Mouse (Mus musculus): ENCODE measurements around the gene Llgl1. TPM values are rescaled to one million over a fixed set of nuclear protein-coding genes. Genes with fewer than 3 reads are reported as not detected.

The Llgl1 gene
- total RNA-seq, 2 experiments from 2014 or later: 23.0 to 30.4 TPM

DNA sequence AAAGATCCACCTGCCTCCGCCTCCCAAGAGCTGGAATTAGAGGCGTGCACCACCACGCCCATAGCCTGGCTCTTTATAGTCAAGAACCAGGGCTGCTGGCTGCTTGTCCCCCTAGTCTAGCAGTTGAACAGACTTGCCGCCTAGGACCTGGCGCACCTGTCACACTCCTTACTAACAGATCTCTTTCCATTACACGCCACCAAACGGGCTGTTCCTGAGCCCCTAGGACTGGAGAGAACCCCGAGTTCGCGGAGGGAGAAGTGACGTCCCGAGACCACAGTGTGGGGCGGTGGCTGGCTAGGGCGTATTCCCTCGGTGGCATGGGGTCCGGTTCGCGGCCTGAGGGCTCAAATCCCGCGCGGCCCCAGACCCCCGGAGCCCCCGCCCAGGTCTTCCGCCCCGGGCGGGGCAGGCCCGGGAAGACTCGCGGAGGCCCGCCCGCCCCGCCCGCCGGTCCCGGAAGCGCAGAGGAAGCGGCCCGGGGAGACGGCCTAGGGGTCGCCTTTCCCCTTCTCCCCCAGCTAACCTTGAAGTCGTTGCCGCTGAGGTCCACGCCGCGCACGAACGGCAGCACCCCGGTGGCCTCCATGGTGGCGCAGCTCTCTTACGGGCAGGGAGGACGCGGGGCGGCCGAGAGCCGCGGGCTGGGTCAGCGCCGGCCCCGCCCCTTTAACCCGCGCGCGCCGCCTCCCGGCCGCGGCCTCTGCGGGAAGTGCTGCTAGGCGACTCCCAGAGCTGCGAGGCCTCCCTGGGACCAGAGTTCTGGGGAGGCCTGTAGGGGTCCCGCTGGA is 27.3 kb downstream of the Llgl1 start, which contains the start of gene Flii:
TSS of gene Flii (minus strand) at position 663 of the 791 bp plus-strand sequence.
- peak; percentile 93 for DNase-seq

DNA sequence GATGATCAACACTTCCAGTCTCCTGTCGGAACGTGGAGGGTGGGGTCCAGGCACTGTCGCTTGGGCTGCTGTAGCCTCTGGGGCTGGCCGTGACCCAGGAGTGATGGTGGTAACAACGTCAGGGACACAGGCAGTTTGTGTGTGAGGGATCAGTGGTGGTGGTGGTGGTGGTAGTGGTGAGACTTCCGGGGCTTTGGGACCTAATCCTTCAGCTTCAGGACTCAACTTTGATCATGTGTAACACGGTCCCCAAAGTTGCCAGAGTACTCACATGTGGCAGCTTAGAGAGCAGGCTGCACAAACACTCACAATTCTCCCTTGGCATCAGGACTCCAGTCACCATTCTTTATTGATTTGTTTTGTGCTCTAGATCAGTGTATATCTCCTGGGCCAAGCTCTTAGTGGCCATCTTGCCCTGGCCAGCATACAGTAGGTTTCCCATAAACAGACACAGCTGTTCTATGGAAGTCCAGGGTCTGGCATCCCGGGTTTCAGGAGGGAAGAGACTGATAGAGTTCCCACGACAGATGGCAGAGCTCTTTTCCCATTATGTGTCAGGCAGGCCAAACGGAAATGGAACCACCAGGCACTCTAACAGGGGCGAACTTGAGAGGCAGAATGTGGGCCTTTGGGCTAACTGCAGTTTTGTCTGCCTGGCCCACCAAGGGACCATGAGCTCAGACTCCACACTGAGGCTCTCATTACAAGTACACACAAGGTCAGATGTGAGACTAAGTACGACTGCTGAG is 28.0 kb downstream of the Llgl1 start:
- peak; percentile 43 for DNase-seq

DNA sequence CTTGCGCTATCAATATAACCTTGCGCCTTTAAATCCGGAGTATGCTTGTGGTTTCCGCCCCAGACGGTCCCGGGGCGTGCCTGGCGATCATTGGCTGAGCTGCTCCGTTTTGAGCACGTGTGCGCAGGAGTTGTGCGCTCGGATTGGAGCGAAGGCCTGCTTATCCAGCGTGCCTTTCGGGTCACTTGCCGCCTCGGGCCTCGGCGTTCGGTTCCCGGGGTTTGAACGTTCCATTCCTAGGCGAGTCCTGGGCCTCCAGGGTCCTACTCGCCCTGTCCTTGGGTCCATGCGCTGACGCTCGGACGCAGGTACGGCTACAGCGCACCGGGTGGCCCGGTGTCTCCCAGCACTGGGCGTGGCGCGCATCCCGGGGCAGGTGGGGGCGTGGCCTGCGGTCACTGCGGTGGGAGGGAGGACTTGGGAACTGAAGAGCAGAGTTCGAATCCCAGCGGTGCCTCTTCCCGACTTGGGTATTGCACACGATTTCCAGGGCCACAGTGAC is 28.8 kb downstream of the Llgl1 start, which contains the start of gene Mief2:
TSS of gene Mief2 (plus strand) at position 139 of the 502 bp plus-strand sequence.
- DNase-seq: peak; percentile 95

DNA sequence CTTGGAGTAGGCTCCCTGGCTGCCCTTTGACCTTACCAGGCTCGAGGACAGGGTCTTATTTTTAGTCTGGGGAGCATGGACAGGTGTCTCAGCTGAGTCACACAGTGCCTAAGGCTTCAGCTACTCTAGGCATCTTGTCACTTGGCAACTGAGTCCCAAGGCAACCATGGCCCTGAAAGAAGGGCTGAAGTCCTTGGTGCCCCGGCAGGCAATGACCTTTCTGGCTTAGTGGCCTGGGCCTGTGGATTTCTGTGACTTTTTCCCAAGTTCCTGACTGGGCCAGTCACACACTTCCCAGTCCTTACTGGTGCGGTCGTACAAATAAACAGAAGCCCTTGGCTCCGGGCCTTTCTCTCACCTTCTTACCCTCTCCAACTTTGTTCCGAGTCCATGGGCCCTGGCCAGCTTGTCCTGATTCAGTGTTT is 29.7 kb downstream of the Llgl1 start:
- peak; percentile 71 for DNase-seq

DNA sequence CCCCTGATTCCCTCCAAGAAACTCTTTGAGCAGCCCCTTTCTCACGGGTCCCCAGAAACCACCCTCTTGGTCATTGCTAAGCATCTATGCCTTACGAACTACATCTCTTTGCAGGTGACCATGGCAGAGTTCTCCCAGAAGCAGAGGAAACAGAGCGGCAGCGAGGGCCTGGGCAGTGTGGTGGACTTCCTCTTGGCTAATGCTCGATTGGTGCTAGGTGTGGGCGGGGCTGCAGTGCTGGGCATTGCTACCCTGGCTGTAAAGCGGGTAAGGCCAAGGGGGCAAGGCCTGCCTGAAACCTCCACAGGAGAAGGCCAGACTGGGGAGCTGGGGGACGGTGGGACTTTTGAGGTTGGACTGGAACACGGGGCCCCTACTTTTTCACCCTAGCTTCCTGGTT is 30.6 kb downstream of the Llgl1 start:
- DNase-seq: no peak

DNA sequence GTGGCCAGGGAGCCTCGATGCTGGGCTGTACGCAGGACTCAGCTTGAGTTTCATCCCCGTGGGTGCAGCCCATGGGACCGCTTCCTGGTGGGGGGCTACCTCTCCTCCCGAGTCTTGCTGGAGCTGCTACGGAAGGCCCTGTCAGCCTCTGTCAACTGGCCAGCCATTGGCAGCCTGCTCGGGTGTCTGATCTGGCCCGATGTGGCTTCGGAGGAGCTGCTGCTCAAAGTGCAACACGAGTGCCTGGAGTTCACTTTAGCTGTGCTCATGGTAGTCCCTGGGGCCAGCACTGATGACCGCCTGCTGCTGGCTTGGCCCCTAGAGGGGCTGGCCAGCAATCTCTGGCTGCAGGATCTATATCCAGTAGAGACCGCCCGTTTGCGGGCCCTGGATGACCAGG is 31.7 kb downstream of the Llgl1 start:
- DNase-seq: peak; percentile 37

DNA sequence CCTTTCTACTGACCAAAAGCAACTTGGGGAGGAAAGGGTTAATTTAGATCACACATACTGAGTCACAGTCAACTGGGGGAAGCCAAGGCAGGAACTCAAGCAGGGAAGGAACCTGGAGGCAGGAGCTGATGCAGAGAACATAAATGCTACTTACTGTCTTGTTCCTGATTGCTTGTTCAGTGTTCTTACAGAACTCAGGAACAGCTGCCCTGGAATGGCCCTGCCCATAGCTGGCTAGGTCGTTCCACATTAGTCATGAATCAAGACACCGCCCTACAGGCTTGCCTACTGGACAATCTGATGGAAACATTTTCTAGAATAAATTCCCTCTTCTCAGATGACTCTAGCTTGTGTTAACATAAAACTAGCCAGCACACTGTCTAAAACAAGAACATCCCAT is 34.7 kb downstream of the Llgl1 start:
- no peak for DNase-seq

DNA sequence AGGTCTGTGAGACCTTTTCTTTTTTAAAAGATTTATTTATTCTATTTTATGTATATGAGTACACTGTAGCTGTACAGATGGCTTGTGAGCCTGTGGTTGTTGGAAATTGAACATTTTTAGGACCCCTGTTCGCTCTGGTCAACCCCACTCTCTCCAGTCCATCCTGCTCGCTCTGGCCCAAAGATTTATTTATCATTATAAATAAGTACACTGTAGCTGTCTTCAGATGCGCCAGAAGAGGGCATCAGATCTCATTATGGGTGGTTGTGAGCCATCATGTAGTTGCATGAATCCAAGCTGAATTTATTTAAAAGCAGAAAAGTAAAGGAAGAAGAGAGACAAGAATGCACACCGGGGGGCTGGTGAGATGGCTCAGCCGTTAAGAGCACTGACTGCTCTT is 35.7 kb downstream of the Llgl1 start:
- DNase-seq: no peak

DNA sequence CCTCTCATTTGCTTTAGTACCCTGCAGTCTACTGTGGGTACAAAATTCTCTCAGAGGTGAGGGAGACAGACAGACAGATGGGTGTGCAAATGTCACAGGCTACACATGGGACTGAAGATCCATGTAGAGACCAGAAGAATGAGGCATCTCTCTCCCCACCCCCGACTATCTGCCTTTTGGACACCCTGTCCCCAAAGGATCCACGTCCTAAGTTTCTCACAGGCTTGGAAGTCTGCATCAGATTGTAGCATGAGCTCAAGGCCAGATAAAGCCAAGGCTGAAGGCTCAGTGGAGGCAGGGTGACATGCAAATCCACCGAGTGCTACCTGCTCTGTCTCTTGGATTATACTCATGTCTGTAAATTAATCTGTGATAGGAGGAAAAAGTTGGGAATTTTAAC is 37.0 kb downstream of the Llgl1 start:
- no peak for DNase-seq

DNA sequence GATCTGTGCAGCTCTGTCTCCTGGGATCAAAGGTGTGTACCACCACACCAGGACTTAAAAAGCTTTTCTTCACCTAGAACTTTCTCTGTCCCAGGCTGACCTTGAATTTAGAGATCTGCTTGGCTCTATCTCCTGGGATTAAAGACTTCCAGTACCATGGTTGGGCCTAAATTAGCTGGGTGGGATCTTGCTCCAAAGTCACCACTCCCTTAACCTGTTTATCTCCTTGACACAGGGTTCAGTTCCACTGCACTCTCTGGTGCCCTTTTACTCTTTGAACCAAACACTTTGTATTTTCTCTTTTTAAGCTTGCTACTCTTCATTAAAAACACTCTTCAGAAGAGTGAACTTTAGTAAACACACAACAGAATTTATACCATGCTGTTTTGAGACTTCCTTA is 37.9 kb downstream of the Llgl1 start:
- DNase-seq: no peak

DNA sequence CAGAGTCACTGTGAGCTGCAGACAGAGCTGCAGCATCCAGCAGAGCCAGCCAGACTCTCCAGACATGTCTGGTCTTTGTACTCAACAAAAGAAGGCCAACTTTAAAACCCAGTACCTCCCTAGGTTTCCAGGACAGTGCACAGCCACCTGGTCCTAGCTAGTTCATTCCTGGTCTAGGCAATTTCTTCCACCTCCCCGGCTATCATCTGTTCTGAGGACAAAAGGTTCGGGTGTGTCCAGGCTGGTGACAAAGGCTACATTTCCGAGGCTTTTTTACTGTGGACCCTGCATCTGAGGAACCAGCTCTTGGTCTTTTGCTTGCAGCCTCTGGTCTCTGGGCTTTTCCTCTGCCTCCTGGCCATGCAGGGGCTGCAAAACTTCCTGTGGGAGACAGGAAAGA is 40.8 kb downstream of the Llgl1 start:
- DNase-seq: no peak

DNA sequence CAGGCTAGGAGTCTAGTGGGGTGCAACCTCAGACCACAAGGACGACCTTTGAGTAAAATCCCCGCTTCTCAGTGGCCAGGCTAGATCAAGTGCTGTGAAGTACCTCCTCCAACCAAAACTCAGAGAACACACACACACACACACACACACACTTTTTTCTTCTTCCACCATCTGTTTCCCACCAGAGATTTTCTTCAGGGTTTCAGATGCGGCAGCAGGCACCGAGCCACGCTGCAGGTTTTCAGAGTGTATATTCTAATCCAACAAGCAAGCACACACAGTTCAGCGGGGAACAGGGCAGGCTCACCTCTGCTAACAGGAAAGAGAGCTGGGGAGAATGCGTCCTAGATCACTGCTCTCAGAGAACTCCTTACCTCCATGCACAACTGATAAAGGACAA is 56.0 kb downstream of the Llgl1 start:
- DNase-seq: no peak

DNA sequence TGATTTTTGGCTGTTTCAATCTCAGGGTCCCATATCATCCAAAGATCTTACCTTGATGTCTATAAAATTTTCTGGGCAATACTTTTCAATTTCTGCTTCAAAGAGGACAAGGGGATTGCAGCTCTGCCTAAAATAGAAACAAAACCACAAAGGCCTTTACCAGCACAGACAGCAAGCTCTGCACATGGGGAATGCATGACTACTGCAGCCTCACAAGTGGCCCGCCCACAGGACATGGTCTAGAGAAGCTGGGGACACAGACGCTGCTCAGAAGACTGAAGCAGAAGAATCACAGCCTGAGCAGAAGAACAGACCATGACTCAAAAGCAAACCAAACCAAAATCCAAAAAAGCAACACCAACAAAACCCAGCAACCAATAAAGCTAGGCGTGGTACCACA is 62.2 kb downstream of the Llgl1 start:
- DNase-seq: no peak

Small RNAs within 50 kb of the gene (microRNA-seq; reads per million reads assigned to microRNA genes)
- gene Mir5100: 5.1 reads per million, percentile 5 among the genes with 10 or more reads in this experiment

Other genes with a start within 250 kb of the Llgl1 start
- 10 to 100 TPM; 61.6 to 69.0 TPM for gene Drg2, start 245.1 kb upstream of the Llgl1 start, total RNA-seq (2021)
- under 1 TPM; 0.30 to 0.51 TPM for gene Myo15, start 230.4 kb upstream of the Llgl1 start, total RNA-seq (2021)
- 10 to 100 TPM; 68.6 to 72.6 TPM for gene Alkbh5, start 163.3 kb upstream of the Llgl1 start, total RNA-seq (2021)
- gene Flii, start 27.5 kb downstream of the Llgl1 start, total RNA-seq (2021): 100 to 1,000 TPM; 105 to 118 TPM
- 10 to 100 TPM; 31.8 to 43.9 TPM for gene Mief2, start 28.7 kb downstream of the Llgl1 start, total RNA-seq (2021)
- gene Top3a, start 77.6 kb downstream of the Llgl1 start, total RNA-seq (2021): 10 to 100 TPM in 1 of 2 experiments, 1 to 10 TPM in 1; 7.7 to 10.2 TPM
- 10 to 100 TPM; 19.7 to 20.7 TPM for gene Smcr8, start 77.8 kb downstream of the Llgl1 start, total RNA-seq (2021)
- 100 to 1,000 TPM in 1 of 2 experiments, 10 to 100 TPM in 1; 89.0 to 103 TPM for gene Shmt1, start 112.0 kb downstream of the Llgl1 start, total RNA-seq (2021)
- 10 to 100 TPM; 44.4 to 46.7 TPM for gene Dhrs7b, start 130.9 kb downstream of the Llgl1 start, total RNA-seq (2021)
- 10 to 100 TPM; 51.9 to 54.1 TPM for gene Tmem11, start 179.5 kb downstream of the Llgl1 start, total RNA-seq (2021)
- 10 to 100 TPM; 21.4 to 28.0 TPM for gene Natd1, start 215.0 kb downstream of the Llgl1 start, total RNA-seq (2021)
- gene Map2k3, start 232.3 kb downstream of the Llgl1 start, total RNA-seq (2021): 10 to 100 TPM; 64.6 to 81.5 TPM

Data from adrenal gland, postnatal 10 days (tissue).